Comparison of ENCODE assay signal across 20 mouse cellular contexts in the genomic region with DNA sequence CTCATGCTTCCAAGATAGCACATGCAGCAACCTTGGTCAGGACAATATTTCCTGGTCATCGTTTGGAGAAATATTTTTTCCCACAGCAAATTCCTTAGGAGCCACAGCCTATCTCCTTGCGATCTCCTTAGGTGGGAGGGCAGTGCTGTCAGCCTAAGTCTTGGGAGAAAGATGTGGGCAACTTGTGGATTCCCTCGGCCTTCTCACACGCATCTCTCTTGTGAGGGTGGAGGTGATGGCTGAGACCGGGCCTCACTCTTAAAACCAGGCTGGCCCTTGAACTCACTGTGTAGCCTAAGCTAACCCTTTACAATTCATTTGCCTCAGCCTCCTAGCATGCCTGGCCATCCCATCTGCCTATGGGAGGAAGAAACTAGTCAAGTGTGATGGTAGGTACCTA. TPM values are rescaled to one million over a fixed set of nuclear protein-coding genes. Genes with fewer than 3 reads are reported as not detected.
DNase-seq lines count a peak whose midpoint lies in the region; ATAC-seq and TF ChIP-seq lines count a peak whose summit lies in the region.
"Had no signal": no experiment of that assay in that cellular context is flagged by ENCODE, and none has a peak within 500 bp of the region (broad histone marks: within the 10 kb centered on the region; RNA-seq: fewer than 3 reads in every experiment).

No protein-coding gene starts in this region.

- H3ac ChIP-seq in myocyte (ENCODE audit: control insufficient read depth, insufficient read length), result no peak overlapping the region

- TF ChIP-seq CTCF in kidney, postnatal 0 days (IDR thresholded peaks at IDR 0.05; ENCODE audit: low read depth), result no peak

- H3K4me1 ChIP-seq in heart, embryonic 13.5 days, result peaks cover 39% of the 10 kb centered on the region
- H3K4me1 ChIP-seq in kidney, postnatal 0 days (replicated peaks; ENCODE audit: insufficient read depth, low read length), result peaks cover 9% of the 10 kb centered on the region; the same call in 1 of the 2 replicates
- peaks cover 29% of the 10 kb centered on the region for H3K4me1 ChIP-seq in heart, embryonic 16.5 days (ENCODE audit: control insufficient read depth, insufficient read depth, low read length)

- peaks cover 9% of the 10 kb centered on the region for H3K36me3 ChIP-seq in heart, embryonic 13.5 days
- 0 out of 2 replicates have a peak, but pooled peaks cover 4% of the 10 kb centered on the region for H3K36me3 ChIP-seq in kidney, postnatal 0 days (ENCODE audit: insufficient read depth, low read length)
- no peaks in the 10 kb centered on the region for H3K36me3 ChIP-seq in heart, embryonic 16.5 days (ENCODE audit: control insufficient read depth, insufficient read depth)
- no peaks in the 10 kb centered on the region for H3K36me3 ChIP-seq in myocyte (ENCODE audit: control insufficient read depth, insufficient read depth)
- H3K36me3 ChIP-seq: hindbrain, embryonic 15.5 days had no signal

- H3K9me3 ChIP-seq in heart, embryonic 13.5 days, result no peaks in the 10 kb centered on the region
- no peaks in the 10 kb centered on the region for H3K9me3 ChIP-seq in kidney, postnatal 0 days (replicated peaks; ENCODE audit: low read length)
- no peaks in the 10 kb centered on the region for H3K9me3 ChIP-seq in heart, embryonic 16.5 days (replicated peaks; ENCODE audit: control insufficient read depth, low read length)
- H3K9me3 ChIP-seq: G1E; hindbrain, embryonic 15.5 days; midbrain, embryonic 12.5 days had no signal

- ATAC-seq in heart, embryonic 13.5 days (ENCODE audit: extremely low read depth, insufficient number of reproducible peaks, low FRiP score, low TSS enrichment), result no peak
- no peak for ATAC-seq in kidney, postnatal 0 days (replicated peaks; ENCODE audit: low FRiP score, low read depth)
- no peak for ATAC-seq in heart, embryonic 16.5 days (replicated peaks; ENCODE audit: extremely low read depth, insufficient read depth, low FRiP score)
- ATAC-seq in inflammation-experienced regulatory T-cells, adult 6 months, result no peak
- ATAC-seq: forebrain, postnatal 0 days had no signal

- H3K79me2 ChIP-seq in myocyte (ENCODE audit: control insufficient read depth, insufficient read depth), result no peaks in the 10 kb centered on the region

- WGBS in heart, embryonic 13.5 days, result 71% methylated on average over 5 of the region's 5 CpGs
- WGBS in kidney, postnatal 0 days, result 68% methylated on average over 5 of the region's 5 CpGs
- WGBS in heart, embryonic 16.5 days, result 80% methylated on average over 5 of the region's 5 CpGs

- H3K4me3 ChIP-seq in heart, embryonic 13.5 days, result no peak overlapping the region
- H3K4me3 ChIP-seq in kidney, postnatal 0 days (replicated peaks; ENCODE audit: low read depth, low read length), result no peak overlapping the region
- no peak overlapping the region for H3K4me3 ChIP-seq in heart, embryonic 16.5 days (ENCODE audit: low read length)
- no peak overlapping the region for H3K4me3 ChIP-seq in myocyte
- H3K4me3 ChIP-seq: erythroblast, embryonic 14.5 days; hindbrain, embryonic 15.5 days; midbrain, embryonic 12.5 days had no signal

- DNase-seq in heart, postnatal 4 days, result no peak
- no peak for DNase-seq in kidney, postnatal 0 days (ENCODE audit: low spot score)
- no peak for DNase-seq in kidney, postnatal 10 days
- no peak for DNase-seq in gastrocnemius, postnatal 14 days
- DNase-seq: cerebellum, adult 9-11 months; embryo, embryonic 11 days; forebrain, postnatal 0 days; gastrocnemius, postnatal 10 days; lung, postnatal 14 days; spleen, adult 18-20 months; thymus, postnatal 25 days had no signal

- peak overlapping the region; percentile 66 for H3K27ac ChIP-seq in heart, embryonic 13.5 days (replicated peaks)
- peak overlapping the region; percentile 58 for H3K27ac ChIP-seq in kidney, postnatal 0 days
- H3K27ac ChIP-seq in heart, embryonic 16.5 days (ENCODE audit: low read length), result peak overlapping the region; percentile 22
- H3K27ac ChIP-seq: hindbrain, embryonic 15.5 days; midbrain, embryonic 12.5 days had no signal

- intact Hi-C loops in gastrocnemius, postnatal 14 days (cut with DNase I; ENCODE audit: low total_unique reads), result loop anchor here (5.0 to 10.0 kb wide), 2 partner anchors 175 to 422 kb away; no protein-coding TSS in a partner anchor

- no peak overlapping the region for H3K4me2 ChIP-seq in heart, embryonic 13.5 days
- H3K4me2 ChIP-seq in kidney, postnatal 0 days (ENCODE audit: low read length), result no peak overlapping the region
- no peak overlapping the region for H3K4me2 ChIP-seq in heart, embryonic 16.5 days (ENCODE audit: low read depth, low read length)
- H3K4me2 ChIP-seq in myocyte (ENCODE audit: low read depth), result peak overlapping the region; percentile 35
- H3K4me2 ChIP-seq: hindbrain, embryonic 15.5 days; liver, embryonic 11.5 days; midbrain, embryonic 12.5 days had no signal

- no peak for TF ChIP-seq POLR2A in myocyte (IDR thresholded peaks at IDR 0.05; ENCODE audit: insufficient read length, low read depth)

- H3K9ac ChIP-seq in heart, embryonic 13.5 days, result no peak overlapping the region
- no peak overlapping the region for H3K9ac ChIP-seq in kidney, postnatal 0 days (ENCODE audit: low read depth, low read length)
- H3K9ac ChIP-seq in heart, embryonic 16.5 days (ENCODE audit: low read length), result no peak overlapping the region; the same call in 1 of the 2 replicates
- H3K9ac ChIP-seq: forebrain, postnatal 0 days; hindbrain, embryonic 15.5 days; midbrain, embryonic 12.5 days had no signal

- H3K27me3 ChIP-seq in heart, embryonic 13.5 days (replicated peaks), result no peaks in the 10 kb centered on the region
- no peaks in the 10 kb centered on the region for H3K27me3 ChIP-seq in kidney, postnatal 0 days (ENCODE audit: insufficient read depth, low read length)
- no peaks in the 10 kb centered on the region for H3K27me3 ChIP-seq in heart, embryonic 16.5 days (ENCODE audit: control insufficient read depth, insufficient read depth, low read length)
- H3K27me3 ChIP-seq in myocyte (ENCODE audit: control insufficient read depth, insufficient read depth, insufficient read length), result no peaks in the 10 kb centered on the region
- H3K27me3 ChIP-seq: hindbrain, embryonic 15.5 days; midbrain, embryonic 12.5 days had no signal

TF ChIP-seq in myocyte, 11 proteins besides CTCF, POLR2A, EP300 and RAD21:
- TF ChIP-seq CEBPB (IDR thresholded peaks at IDR 0.05; ENCODE audit: insufficient read depth, poor library complexity, severe bottlenecking) (no peak), TCF3 (IDR thresholded peaks at IDR 0.05; ENCODE audit: insufficient read length, low read depth) (no peak), SRF (IDR thresholded peaks at IDR 0.05; ENCODE audit: control insufficient read depth, insufficient read length, low read depth) (no peak), MAX (IDR thresholded peaks at IDR 0.05; ENCODE audit: low read depth) (no peak), POLR2AphosphoS2 (IDR thresholded peaks at IDR 0.05; ENCODE audit: insufficient read length, low read depth) (no peak), MYOG (IDR thresholded peaks at IDR 0.05; ENCODE audit: control insufficient read depth in 1 of 3, insufficient read depth in 1 of 3, insufficient read length in 2 of 3, low read depth in 2 of 3) (no peak), REST (IDR thresholded peaks at IDR 0.05; ENCODE audit: insufficient read depth, insufficient read length) (no peak), E2F4 (IDR thresholded peaks at IDR 0.05; ENCODE audit: insufficient read depth) (no peak)
TF ChIP-seq in myocyte: peak in this region for 0.

RNA-seq across cellular contexts. Expression of a gene that starts 25.9 kb away (rescaled TPM):
- 172 and 209 TPM in 2 replicates for polyA plus RNA-seq in heart, embryonic 13.5 days (2015; fragmentation: Nextera tagmentation; extraction: Ambion mirVana)
- total RNA-seq in heart, postnatal 4 days (2021), result 100 to 1,000 TPM; 104 to 120 TPM
- polyA plus RNA-seq in kidney, postnatal 0 days (2015; fragmentation: Nextera tagmentation; extraction: Ambion mirVana), result 309 and 315 TPM in 2 replicates
- polyA plus RNA-seq in heart, embryonic 16.5 days (2015; fragmentation: Nextera tagmentation; extraction: Ambion mirVana), result 196 and 200 TPM in 2 replicates
- 327 TPM for polyA plus RNA-seq in myocyte (2012; fragmentation: generic; extraction: Trizol)
- 10 to 100 TPM; 36.5 to 96.0 (median 72.6) TPM for polyA plus RNA-seq in inflammation-experienced regulatory T-cells, adult 6 months (2017; shearing (Covaris generic))
- 100 to 1,000 TPM in 1 of 2 experiments, 10 to 100 TPM in 1; 89.7 to 106 TPM for total RNA-seq in gastrocnemius, postnatal 14 days (2021)

RNA-seq across cellular contexts. Expression of a gene that starts 51.2 kb away (rescaled TPM):
- 10.9 and 12.1 TPM in 2 replicates for polyA plus RNA-seq in heart, embryonic 13.5 days (2015; fragmentation: Nextera tagmentation; extraction: Ambion mirVana)
- total RNA-seq in heart, postnatal 4 days (2021), result 1 to 10 TPM; 7.6 to 8.5 TPM
- 28.6 and 31.4 TPM in 2 replicates for polyA plus RNA-seq in kidney, postnatal 0 days (2015; fragmentation: Nextera tagmentation; extraction: Ambion mirVana)
- polyA plus RNA-seq in heart, embryonic 16.5 days (2015; fragmentation: Nextera tagmentation; extraction: Ambion mirVana), result 9.4 and 11.5 TPM in 2 replicates
- polyA plus RNA-seq in myocyte (2012; fragmentation: generic; extraction: Trizol), result 4.9 TPM
- 10 to 100 TPM; 16.8 to 19.7 (median 17.4) TPM for polyA plus RNA-seq in inflammation-experienced regulatory T-cells, adult 6 months (2017; shearing (Covaris generic))
- total RNA-seq in gastrocnemius, postnatal 14 days (2021), result 1 to 10 TPM; 4.6 to 5.6 TPM
